Mouse (Mus musculus) left cerebral cortex, adult 9 months (tissue): ENCODE measurements around the gene Glce.

Experiments
- DNase-seq, 2 experiments: peaks; one replicate each; pipeline ENCODE4 v3.0.0; 2022; ENCODE audit warnings: low spot score in 2 of 2

The Glce gene

DNA sequence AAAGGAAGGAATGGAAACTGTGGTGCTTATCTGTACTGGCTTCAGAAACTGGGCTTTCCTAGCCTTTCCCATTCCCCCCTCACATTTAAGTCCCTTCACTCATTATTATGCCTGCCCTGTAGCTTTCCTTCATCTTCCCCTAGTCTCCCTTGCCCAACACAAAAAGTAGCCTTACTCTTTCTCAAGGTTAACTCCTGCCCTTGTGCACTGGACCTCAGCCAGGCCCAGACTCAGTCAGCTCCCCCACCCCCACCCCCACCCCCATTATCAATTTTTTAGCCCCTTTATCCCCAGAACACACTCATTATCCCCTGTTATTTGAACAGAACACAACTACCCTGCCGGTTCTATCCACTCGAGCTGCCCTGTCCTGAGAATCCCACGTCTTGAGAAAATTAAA lies 1.0 kb upstream of the Glce start:
- DNase-seq: no peak

DNA sequence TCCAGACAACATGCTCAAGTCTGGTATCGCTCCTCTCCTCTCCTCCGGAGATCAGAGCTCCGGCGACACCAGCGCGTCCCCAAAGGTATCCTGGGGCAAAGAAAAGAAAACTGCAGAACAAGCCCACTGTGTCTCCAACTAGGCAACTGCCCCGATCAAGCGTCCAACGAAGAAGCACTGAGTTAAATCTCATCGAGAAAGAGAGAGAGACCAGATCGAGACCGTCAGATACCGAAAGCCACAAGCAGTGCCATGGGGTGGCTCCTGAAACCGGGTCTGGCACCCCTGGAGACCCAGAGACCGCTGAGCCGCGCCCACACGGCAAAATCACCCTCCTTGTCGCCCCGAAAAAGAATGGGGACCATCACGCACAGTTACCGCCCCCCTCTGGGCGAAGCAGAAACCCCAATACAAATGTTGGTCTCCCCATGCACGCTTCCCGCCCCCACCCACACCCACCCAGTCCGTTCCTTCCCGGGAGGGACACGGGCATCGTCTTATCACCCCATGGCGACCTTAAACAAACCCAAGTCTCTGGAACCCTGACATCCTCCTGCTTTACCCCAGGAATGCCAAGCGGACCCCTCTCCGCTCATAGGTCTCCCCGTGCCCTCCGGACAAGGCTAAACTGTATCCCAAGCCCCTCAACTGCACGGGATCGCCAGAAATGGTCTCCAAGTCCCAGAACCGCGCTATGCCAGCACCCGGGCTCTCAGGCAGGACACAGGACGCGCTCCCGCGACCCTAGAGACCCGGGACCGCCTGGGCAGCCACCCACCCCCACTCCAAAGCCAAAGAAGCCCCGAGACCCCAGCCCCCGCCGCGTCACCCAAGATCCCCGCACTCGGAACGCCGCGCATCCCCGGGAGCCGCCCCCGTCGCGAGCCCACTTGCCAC lies 656 bp downstream of the Glce start:
- DNase-seq: peak in 1 of 2 experiments; percentile 34

DNA sequence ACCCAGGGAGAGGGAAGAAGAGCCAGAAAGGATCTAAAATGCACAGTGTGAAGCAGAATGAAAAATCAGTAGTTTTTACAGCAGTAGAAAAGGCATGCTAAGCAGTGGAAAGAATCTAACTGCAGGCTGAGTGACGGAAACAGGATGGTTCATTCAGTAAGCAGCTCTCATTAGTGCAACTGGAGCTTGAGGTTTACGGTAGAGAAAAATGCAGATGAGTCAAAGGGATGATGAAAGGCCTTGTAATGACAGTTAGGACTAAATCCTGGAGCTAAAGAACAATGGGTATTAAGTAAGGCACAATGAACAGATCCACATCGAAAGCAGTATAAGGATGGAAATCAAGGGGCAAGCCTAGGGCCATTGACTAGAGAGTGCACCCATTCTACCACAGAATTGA lies 3.7 kb downstream of the Glce start:
- DNase-seq: no peak

- DNase-seq: no peak
Measured at GRCm38 (mm10) chr9:62115826-62116225, 6.6 kb downstream of the Glce start.

GRCm38 (mm10) chr9:62096603-62097002 lies 25.9 kb downstream of the Glce start:
- no peak for DNase-seq

GRCm38 (mm10) chr9:62091604-62092003 lies 30.9 kb downstream of the Glce start:
- DNase-seq: no peak

DNA sequence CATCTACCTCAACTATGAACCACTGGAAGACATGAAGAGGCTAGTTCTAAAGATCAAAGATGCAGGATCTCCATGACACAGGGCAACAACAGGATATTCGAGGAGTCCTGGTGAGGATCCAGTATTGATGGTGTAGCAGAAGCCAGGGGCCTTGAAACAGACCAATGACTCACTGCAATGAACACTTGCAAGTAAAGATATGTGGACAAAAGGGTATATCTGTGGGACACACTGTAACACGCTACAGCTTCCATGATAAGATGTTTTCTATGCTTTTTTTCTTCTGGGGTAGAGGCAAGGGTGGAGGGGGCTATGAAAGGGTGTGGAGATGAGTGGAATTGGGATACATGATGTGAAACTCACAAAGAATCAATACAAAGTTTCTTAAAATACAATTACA lies 36.9 kb downstream of the Glce start:
- no peak for DNase-seq

DNA sequence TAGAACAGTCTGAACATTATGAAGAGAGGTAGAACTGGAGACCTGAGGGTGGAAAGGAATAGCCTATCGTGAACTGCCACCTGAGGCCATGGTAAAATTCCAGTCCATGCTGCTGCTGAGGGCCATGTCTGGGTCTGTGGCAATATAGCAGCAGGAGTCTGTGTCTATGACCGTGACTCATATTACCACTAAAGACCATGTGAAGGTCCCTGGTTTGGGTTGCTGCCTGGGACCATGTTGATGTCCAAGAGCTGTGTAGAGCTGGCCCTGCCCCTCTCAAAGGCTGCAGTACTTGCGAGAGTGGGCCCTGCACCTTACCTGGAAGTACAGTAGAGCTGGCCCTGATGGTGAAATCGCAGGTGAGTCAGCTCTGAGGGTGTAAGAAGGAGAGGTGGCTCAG lies 37.6 kb downstream of the Glce start:
- no peak for DNase-seq

GRCm38 (mm10) chr9:62082986-62083385 lies 39.5 kb downstream of the Glce start:
- no peak for DNase-seq

- DNase-seq: no peak
Measured at GRCm38 (mm10) chr9:62081542-62081941, 40.9 kb downstream of the Glce start.

- no peak for DNase-seq
Measured at GRCm38 (mm10) chr9:62080028-62080760, 42.3 kb downstream of the Glce start.

- no peak for DNase-seq
Measured at GRCm38 (mm10) chr9:62062234-62062633, 60.2 kb downstream of the Glce start.

DNA sequence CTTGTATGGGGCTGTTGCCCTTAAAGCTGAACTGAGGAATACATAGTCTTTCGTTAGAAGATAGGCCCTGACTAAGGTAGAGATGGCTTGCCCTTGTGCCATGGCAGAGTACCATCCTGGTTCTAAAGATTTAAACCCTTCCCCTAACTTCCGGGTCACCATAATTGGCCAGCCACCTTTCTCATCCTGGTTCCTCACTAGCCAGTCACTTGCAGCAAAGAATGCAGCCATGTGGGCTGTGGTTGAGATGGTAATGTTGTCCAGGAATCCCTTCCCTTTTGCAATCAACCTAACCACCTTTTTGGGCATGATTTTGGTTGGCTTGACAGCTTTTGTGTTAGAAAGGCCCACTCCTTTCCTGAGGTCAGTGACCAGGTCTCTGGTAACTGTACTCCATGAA lies 62.0 kb downstream of the Glce start:
- no peak for DNase-seq

DNA sequence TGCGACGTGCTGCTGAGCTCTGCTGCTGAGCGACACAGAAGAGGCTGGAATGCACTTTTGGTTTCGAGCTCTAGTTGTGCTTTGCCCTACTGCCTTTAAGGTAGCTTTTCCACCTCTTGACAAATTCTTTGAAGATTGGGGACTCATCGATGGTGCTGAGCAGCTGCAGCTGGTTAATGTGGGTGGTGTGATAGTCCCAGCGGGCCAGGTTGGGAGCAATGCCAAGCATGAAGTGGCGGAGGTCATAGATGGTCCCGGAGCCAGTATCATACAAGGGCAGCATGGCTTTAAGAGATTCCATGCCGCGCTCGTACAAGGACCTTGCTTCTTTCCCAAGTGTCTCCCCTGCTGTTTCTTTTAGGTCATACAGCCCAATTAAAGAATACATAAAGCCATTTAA lies 62.5 kb downstream of the Glce start:
- DNase-seq: no peak

DNA sequence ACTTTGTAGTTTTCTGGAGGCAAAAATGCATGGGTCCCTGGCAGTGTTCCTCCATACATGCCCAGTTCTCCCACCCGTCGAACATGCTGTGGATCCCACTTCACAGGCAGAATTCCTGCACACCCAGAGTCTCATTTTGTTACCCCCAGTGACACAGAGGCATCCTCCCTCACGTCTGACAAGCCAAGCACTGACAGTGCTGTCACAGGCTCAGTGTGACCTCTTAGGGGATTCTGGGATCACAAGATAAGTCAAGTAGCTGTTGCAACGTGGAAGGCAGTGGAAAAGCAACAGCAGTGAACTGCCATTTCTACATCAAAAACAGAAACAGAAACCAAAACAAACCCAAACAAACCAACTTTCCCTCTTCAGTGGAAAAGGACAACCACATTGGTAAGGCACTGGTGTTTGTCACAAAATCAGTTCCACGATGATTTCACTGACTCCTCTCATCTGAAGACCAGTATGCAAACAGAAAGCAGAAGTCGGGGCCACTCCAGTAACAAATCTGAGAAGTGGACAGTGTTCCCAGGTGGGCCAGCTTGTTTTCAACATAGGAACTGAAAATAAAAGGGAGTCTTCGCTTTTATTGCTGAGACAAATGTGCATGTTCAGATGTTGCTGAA lies 64.5 kb downstream of the Glce start:
- DNase-seq: no peak

GRCm38 (mm10) chr9:62056206-62056605 lies 66.2 kb downstream of the Glce start:
- no peak for DNase-seq

- no peak for DNase-seq
Measured at GRCm38 (mm10) chr9:62050801-62051200, 71.7 kb downstream of the Glce start.

GRCm38 (mm10) chr9:62049166-62049565 lies 73.3 kb downstream of the Glce start:
- no peak for DNase-seq

GRCm38 (mm10) chr9:62042167-62042566 lies 80.3 kb downstream of the Glce start:
- DNase-seq: no peak

DNA sequence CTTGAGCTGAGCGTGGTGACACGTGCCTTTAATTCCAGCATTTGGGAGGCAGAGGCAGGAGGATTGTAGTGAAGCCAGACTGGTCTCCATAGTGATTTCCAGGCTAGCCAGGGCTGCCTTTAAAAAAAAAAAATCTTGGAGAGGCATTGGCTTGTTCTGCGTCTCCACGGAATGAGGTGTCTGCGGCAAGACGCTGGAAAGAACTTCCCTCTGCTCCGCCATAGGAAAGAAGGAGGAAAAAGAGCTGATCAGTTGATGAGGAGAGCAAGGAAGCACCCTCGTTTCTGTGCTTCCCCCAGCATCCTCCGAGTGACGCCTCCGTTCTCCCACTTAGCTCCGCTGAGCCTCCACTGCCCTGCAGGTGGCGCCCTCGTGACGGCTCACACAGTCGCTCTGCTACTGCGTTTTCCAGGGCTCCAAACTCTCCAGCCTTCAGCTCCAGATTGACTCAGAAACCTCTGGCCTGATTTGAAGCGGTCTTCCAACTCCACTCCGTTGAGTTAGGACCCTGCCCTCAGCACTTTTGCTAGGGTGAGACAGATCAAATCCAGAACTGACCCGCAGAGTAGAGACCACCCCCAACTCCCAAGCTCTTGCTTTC lies 82.3 kb downstream of the Glce start:
- peak; percentile 28 to 87 for DNase-seq

- no peak for DNase-seq
Measured at GRCm38 (mm10) chr9:62035806-62036205, 86.6 kb downstream of the Glce start.

GRCm38 (mm10) chr9:62032206-62032605 lies 90.2 kb downstream of the Glce start:
- DNase-seq: no peak
